Mouse (Mus musculus): ENCODE data around the gene Stil. TPM values are rescaled to one million over a fixed set of nuclear protein-coding genes. Genes with fewer than 3 reads are reported as not detected.

Stil gene
- total RNA-seq, 2 experiments from 2014 or later = 0.06 to 0.13 TPM

- TF ChIP-seq CTCF (IDR thresholded peaks at IDR 0.05) = no peak
- intact Hi-C loops (cut with DNase I) = loop anchor here (10.0 kb wide), 1 partner anchor 150 kb away; the partner anchor contains the start of gene Foxd2
- H3K4me3 ChIP-seq = no peak overlapping the region
Measured at GRCm38 (mm10) chr4:115055044-115055443, 55.1 kb downstream of the Stil start.

GRCm38 (mm10) chr4:115055691-115056090 is 55.7 kb downstream of the Stil start:
- peak overlapping the region; percentile 88; the same call in 1 of the 2 replicates for H3K27ac ChIP-seq
- intact Hi-C loops (cut with DNase I) = loop anchor here (10.0 kb wide), 1 partner anchor 151 kb away; the partner anchor contains the start of gene Foxd2
- no peak for TF ChIP-seq CTCF (IDR thresholded peaks at IDR 0.05)
- H3K4me3 ChIP-seq = peak overlapping the region; percentile 74; the same call in 1 of the 2 replicates
- DNase-seq = no peak

More at GRCm38 (mm10) chr4:115055044-115055443, 55.1 kb downstream of the Stil start:
- no peak overlapping the region for H3K27ac ChIP-seq
- DNase-seq = no peak

- TF ChIP-seq CTCF (IDR thresholded peaks at IDR 0.05) = no peak
- Histone ChIP-seq H3K27ac (peak within 1 kb of the TSS; percentile 88), H3K4me3 (peak within 1 kb of the TSS; percentile 74)
- intact Hi-C loops (cut with DNase I) = loop anchor here (10.0 kb wide), 1 partner anchor 152 kb away; the partner anchor contains the start of gene Foxd2
- DNase-seq = peak; percentile 51
Measured at GRCm38 (mm10) chr4:115056371-115056920, 56.5 kb downstream of the Stil start, which contains the start of gene Tal1. Gene Tal1, plus strand, starts transcription at chr4:115056426.

GRCm38 (mm10) chr4:115056921-115057673 is 57.1 kb downstream of the Stil start:
- DNase-seq = peak; percentile 58
- TF ChIP-seq CTCF (IDR thresholded peaks at IDR 0.05) = no peak
- Histone ChIP-seq H3K27ac (peak overlapping the region; percentile 88), H3K4me3 (peak overlapping the region; percentile 74)
- intact Hi-C loops (cut with DNase I) = loop anchor here (10.0 kb wide), 1 partner anchor 152 kb away; the partner anchor contains the start of gene Foxd2

- Histone ChIP-seq H3K4me3 (peak overlapping the region; percentile 74), H3K27ac (peak overlapping the region; percentile 88)
- intact Hi-C loops (cut with DNase I) = loop anchor here (10.0 kb wide), 1 partner anchor 153 kb away; the partner anchor contains the start of gene Foxd2
- TF ChIP-seq CTCF (IDR thresholded peaks at IDR 0.05) = no peak
- no peak for DNase-seq
Measured at GRCm38 (mm10) chr4:115057674-115058316, 57.8 kb downstream of the Stil start.

- intact Hi-C loops (cut with DNase I) = loop anchor here (10.0 kb wide), 1 partner anchor 154 kb away; the partner anchor contains the start of gene Foxd2
- DNase-seq = no peak
- peak overlapping the region; percentile 74 for H3K4me3 ChIP-seq
Measured at GRCm38 (mm10) chr4:115058317-115058761, 58.4 kb downstream of the Stil start.

GRCm38 (mm10) chr4:115058871-115059590 is 59.1 kb downstream of the Stil start:
- intact Hi-C loops (cut with DNase I) = loop anchor here (10.0 kb wide), 1 partner anchor 154 kb away; the partner anchor contains the start of gene Foxd2
- peak overlapping the region; percentile 88 for H3K27ac ChIP-seq
- no peak for DNase-seq

More at GRCm38 (mm10) chr4:115058317-115058761, 58.4 kb downstream of the Stil start:
- no peak for TF ChIP-seq CTCF (IDR thresholded peaks at IDR 0.05)
- peak overlapping the region; percentile 88 for H3K27ac ChIP-seq

GRCm38 (mm10) chr4:115059871-115060270 is 59.9 kb downstream of the Stil start:
- peak; percentile 36 for DNase-seq
- Histone ChIP-seq H3K27ac (peak overlapping the region; percentile 88), H3K4me3 (peak overlapping the region; percentile 74)
- TF ChIP-seq CTCF (IDR thresholded peaks at IDR 0.05) = no peak
- intact Hi-C loops (cut with DNase I) = loop anchor here (10.0 kb wide), 1 partner anchor 155 kb away; the partner anchor contains the start of gene Foxd2

More at GRCm38 (mm10) chr4:115058871-115059590, 59.1 kb downstream of the Stil start:
- peak overlapping the region; percentile 74 for H3K4me3 ChIP-seq
- TF ChIP-seq CTCF (IDR thresholded peaks at IDR 0.05) = no peak

GRCm38 (mm10) chr4:115060753-115061152 is 60.8 kb downstream of the Stil start:
- peak overlapping the region; percentile 74 for H3K4me3 ChIP-seq
- intact Hi-C loops (cut with DNase I) = no loop called here

GRCm38 (mm10) chr4:115062540-115062874 is 62.5 kb downstream of the Stil start:
- DNase-seq = no peak
- Histone ChIP-seq H3K27ac (no peak overlapping the region; the same call in 1 of the 2 replicates), H3K4me3 (peak overlapping the region; percentile 77)
- intact Hi-C loops (cut with DNase I) = no loop called here
- no peak for TF ChIP-seq CTCF (IDR thresholded peaks at IDR 0.05)

More at GRCm38 (mm10) chr4:115060753-115061152, 60.8 kb downstream of the Stil start:
- no peak for TF ChIP-seq CTCF (IDR thresholded peaks at IDR 0.05)
- no peak for DNase-seq
- no peak overlapping the region for H3K27ac ChIP-seq

GRCm38 (mm10) chr4:115062875-115063517 is 63.0 kb downstream of the Stil start:
- peak; percentile 34 for DNase-seq
- Histone ChIP-seq H3K4me3 (peak overlapping the region; percentile 77), H3K27ac (peak overlapping the region; percentile 57)
- no peak for TF ChIP-seq CTCF (IDR thresholded peaks at IDR 0.05)
- intact Hi-C loops (cut with DNase I) = no loop called here
